Mouse (Mus musculus): ENCODE measurements at regions not wholly inside any gene's neighbourhood (a gene's known extent, or its start where the extent isn't known, plus 50 kb on each side); places are given as distances from the start of the nearest gene placed in this dataset.

DNA sequence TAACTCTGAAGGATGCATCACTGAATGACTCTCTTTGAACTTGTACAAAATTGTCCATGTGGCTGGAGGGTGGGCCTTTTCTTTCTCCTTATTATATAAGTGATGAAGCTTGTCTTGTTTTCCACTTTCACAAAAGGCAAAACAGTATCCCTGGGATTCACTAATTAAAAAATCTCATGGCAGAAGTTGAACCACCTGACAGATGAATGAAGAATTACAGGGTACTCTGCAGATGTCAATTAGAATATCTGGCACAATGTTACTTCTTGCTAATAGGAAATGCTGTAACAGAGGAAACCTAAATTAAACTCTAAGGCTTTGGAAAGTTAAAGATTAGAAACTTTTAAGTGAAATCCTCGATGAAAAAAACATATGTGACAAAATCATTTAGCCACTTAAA, 379.2 kb upstream of the St8sia4 start:
- Histone ChIP-seq H3K9ac (ENCODE audit: low read depth, low read length) (no peak overlapping the region), H3K4me1 (ENCODE audit: control insufficient read depth, insufficient read depth, low read length) (no peaks in the 10 kb centered on the region), H3K9me3 (replicated peaks; ENCODE audit: control insufficient read depth, low read length, poor library complexity, severe bottlenecking) (no peaks in the 10 kb centered on the region), H3K27me3 (ENCODE audit: control insufficient read depth, insufficient read depth, low read depth, low read length) (no peaks in the 10 kb centered on the region), H3K4me3 (ENCODE audit: low read depth, low read length) (no peak overlapping the region), H3K27ac (ENCODE audit: low read length) (no peak overlapping the region), H3K36me3 (ENCODE audit: control insufficient read depth, insufficient read depth, low read length) (no peaks in the 10 kb centered on the region), H3K4me2 (ENCODE audit: low read length) (no peak overlapping the region)
- no peak for ATAC-seq
- WGBS: 67% methylated on average over 1 of the region's 1 CpGs

DNA sequence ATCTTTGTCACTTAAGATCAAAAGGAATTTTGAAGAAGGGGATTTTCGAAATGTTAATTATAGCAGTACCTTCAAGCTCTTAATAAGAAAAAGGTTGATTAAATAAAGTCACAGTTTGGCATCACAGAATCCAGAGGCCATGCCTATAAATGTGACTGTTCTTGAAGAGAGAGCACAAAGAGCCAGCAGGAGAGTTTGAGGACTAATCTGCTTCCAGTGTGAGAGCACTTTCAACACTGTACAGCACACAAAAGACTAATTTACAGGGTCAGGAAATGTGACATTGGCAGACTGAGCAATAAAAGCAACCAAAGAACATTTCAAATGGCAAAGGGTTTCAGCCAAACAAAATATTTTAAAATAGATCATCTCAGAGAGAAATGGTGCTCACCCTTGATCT, 352.1 kb upstream of the St8sia4 start:
- ATAC-seq: no peak

DNA sequence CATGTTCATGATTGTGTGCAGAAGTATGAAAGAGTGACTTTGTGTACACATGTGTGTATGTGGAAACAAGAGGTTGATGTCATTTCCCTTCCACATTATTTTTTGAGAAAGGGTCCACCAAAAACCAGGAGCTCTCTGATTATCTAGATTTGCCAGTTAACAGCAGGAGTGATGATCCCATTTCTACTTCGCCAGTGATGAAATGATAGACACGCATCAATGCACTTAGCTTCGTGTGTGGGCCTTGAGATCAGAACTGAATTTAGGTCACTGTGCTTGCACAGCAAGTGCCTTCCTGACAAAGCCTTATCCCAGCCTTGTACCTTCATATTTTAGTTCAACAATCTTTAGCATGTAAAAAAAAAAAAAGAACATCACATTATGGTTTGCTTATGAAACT, 342.1 kb upstream of the St8sia4 start:
- ATAC-seq: no peak
- H3K9ac ChIP-seq (ENCODE audit: low read depth, low read length): no peak overlapping the region
- H3K4me1 ChIP-seq (ENCODE audit: control insufficient read depth, insufficient read depth, low read length): no peaks in the 10 kb centered on the region
- no peaks in the 10 kb centered on the region for H3K36me3 ChIP-seq (ENCODE audit: control insufficient read depth, insufficient read depth, low read length)
- no peaks in the 10 kb centered on the region for H3K27me3 ChIP-seq (ENCODE audit: control insufficient read depth, insufficient read depth, low read depth, low read length)
- H3K4me3 ChIP-seq (ENCODE audit: low read depth, low read length): no peak overlapping the region
- no peak overlapping the region for H3K27ac ChIP-seq (ENCODE audit: low read length)
- no peaks in the 10 kb centered on the region for H3K9me3 ChIP-seq (replicated peaks; ENCODE audit: control insufficient read depth, low read length, poor library complexity, severe bottlenecking)
- H3K4me2 ChIP-seq (ENCODE audit: low read length): no peak overlapping the region
- 76% methylated on average over 3 of the region's 3 CpGs for WGBS

More for the DNA sequence above, 352.1 kb upstream of the St8sia4 start:
- Histone ChIP-seq H3K4me3 (ENCODE audit: low read depth, low read length) (no peak overlapping the region), H3K9ac (ENCODE audit: low read depth, low read length) (no peak overlapping the region), H3K4me1 (ENCODE audit: control insufficient read depth, insufficient read depth, low read length) (no peaks in the 10 kb centered on the region), H3K27ac (ENCODE audit: low read length) (no peak overlapping the region), H3K27me3 (ENCODE audit: control insufficient read depth, insufficient read depth, low read depth, low read length) (no peaks in the 10 kb centered on the region), H3K9me3 (replicated peaks; ENCODE audit: control insufficient read depth, low read length, poor library complexity, severe bottlenecking) (no peaks in the 10 kb centered on the region), H3K36me3 (ENCODE audit: control insufficient read depth, insufficient read depth, low read length) (no peaks in the 10 kb centered on the region), H3K4me2 (ENCODE audit: low read length) (no peak overlapping the region)
- 29% methylated on average over 1 of the region's 1 CpGs for WGBS

DNA sequence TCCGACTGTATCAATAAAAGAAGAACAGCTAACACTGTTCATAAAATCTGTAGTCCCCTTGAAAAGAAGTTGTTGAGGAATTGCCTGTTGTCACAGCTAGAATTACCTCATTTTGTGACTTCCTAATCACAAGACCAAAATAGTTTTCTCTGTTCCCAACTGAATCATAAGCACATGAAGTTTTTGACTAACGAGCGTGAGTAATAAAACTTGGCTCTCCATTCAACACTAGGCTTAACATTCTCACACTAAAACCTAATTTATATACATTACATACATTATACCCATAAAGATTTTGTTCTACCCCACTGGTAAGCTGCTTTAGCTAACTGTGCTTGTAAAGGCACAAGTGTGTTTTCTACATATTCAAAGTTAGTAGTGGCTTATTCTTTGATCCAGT, 335.7 kb upstream of the St8sia4 start:
- no peaks in the 10 kb centered on the region for H3K9me3 ChIP-seq (replicated peaks; ENCODE audit: control insufficient read depth, low read length, poor library complexity, severe bottlenecking)
- WGBS: 90% methylated on average over 3 of the region's 3 CpGs
- H3K27me3 ChIP-seq (ENCODE audit: control insufficient read depth, insufficient read depth, low read depth, low read length): no peaks in the 10 kb centered on the region
- no peak overlapping the region for H3K27ac ChIP-seq (ENCODE audit: low read length)
- H3K4me1 ChIP-seq (ENCODE audit: control insufficient read depth, insufficient read depth, low read length): no peaks in the 10 kb centered on the region
- no peak overlapping the region for H3K4me2 ChIP-seq (ENCODE audit: low read length)
- no peak overlapping the region for H3K9ac ChIP-seq (ENCODE audit: low read depth, low read length)
- H3K4me3 ChIP-seq (ENCODE audit: low read depth, low read length): no peak overlapping the region
- no peaks in the 10 kb centered on the region for H3K36me3 ChIP-seq (ENCODE audit: control insufficient read depth, insufficient read depth, low read length)
- ATAC-seq: no peak

DNA sequence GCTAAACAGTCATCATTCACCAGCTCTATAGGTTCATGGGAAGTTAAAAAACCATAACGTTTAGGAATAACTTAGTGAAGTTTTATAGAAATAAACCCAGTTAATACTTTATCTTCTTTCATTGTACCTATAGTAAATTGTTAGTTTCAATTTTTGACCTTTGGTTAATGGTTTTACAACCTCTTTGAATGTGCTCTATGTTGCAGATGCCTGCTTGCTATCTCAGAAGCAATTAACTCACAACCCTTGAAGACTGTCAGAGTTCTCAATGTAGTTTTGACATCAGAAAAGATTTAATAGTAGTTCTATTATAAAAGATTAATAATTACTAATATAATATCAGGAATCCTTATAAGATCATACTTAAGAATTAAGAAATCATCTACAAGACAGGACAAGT, 294.8 kb upstream of the St8sia4 start:
- Histone ChIP-seq H3K27ac (ENCODE audit: low read length) (no peak overlapping the region), H3K9me3 (replicated peaks; ENCODE audit: control insufficient read depth, low read length, poor library complexity, severe bottlenecking) (no peaks in the 10 kb centered on the region), H3K9ac (ENCODE audit: low read depth, low read length) (no peak overlapping the region), H3K4me2 (ENCODE audit: low read length) (no peak overlapping the region), H3K27me3 (ENCODE audit: control insufficient read depth, insufficient read depth, low read depth, low read length) (no peaks in the 10 kb centered on the region), H3K36me3 (ENCODE audit: control insufficient read depth, insufficient read depth, low read length) (no peaks in the 10 kb centered on the region), H3K4me1 (ENCODE audit: control insufficient read depth, insufficient read depth, low read length) (no peaks in the 10 kb centered on the region), H3K4me3 (ENCODE audit: low read depth, low read length) (no peak overlapping the region)
- ATAC-seq: no peak
- WGBS: 90% methylated on average over 1 of the region's 1 CpGs

All from midbrain, embryonic 16.5 days (tissue).